Mouse (Mus musculus): ENCODE data around the gene Krt80. TPM values are rescaled to one million over a fixed set of nuclear protein-coding genes. Genes with fewer than 3 reads are reported as not detected.

Gene Krt80
- polyA plus RNA-seq, 1 experiment from 2014 or later = 22.6 TPM

DNA sequence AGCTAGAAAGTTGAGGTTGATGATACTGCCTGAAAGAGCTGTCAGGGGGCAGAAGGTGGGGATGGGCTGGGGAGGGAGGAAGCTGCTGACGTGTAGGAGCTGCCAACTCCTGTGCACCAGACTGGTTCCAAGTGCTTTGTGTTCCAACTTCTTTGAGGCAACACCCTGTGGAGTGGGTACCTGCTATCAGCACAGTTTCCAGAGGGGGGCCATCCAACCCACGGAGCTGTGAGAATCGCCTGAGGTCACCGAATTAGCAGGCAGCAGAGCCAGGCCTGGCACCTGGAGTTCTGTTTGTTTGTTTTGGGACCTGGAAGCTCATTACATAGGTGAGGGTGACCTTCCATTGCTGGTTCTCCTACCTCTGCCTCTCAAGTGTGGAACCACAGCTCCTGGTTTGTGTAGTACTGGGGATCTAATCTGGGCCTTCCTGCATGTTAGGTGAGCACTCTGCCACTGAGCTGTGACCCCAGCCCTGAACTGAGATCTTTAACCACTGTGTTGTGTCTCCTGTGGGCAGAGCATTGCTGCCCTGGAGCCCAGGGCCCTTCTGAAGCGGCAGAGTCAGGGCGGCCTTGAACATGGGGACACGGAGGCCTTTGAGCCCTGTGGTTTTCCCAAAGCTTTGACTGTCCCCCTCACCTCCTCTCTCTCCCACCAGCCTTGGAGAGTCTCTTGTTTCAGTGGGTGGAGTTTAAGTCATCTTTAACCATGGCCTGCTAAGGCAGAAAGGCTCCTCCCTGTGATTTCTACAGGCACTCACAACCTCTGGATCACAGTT lies 4.9 kb downstream of the Krt80 start:
- 58% methylated on average over 7 of the region's 7 CpGs for WGBS
- Histone ChIP-seq H3K4me1 (peaks cover 48% of the 10 kb centered on the region), H3K36me3 (no peaks in the 10 kb centered on the region), H3K9me3 (no peaks in the 10 kb centered on the region; the same call in 1 of the 2 replicates), H3K27me3 (no peaks in the 10 kb centered on the region), H3K9ac (no peak overlapping the region), H3K27ac (peak overlapping the region; percentile 29; the same call in 1 of the 2 replicates), H3K4me2 (no peak overlapping the region), H3K4me3 (no peak overlapping the region)
- ATAC-seq (ENCODE audit: insufficient number of reproducible peaks, low FRiP score, low TSS enrichment, low read depth) = no peak

DNA sequence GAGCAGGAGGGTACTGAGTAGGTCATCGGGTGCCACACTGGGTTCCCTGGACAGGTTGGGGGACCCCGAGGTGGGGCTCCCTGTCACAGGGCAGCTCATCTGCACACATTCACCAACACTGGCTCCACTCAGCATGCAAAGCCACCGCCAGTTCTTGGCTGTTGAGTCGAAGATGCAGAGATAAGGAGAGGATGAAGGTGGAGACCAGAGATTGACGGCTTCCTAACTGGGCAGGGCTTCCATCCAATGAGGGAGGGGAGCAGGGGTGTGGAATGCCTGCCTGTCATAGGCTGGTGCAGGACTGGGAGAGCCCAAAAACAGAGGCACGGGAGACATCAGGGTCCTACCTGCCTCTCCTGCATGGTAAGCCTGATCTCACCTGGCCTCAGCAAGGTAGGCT lies 5.5 kb downstream of the Krt80 start:
- peaks cover 42% of the 10 kb centered on the region for H3K4me1 ChIP-seq
- no peak for ATAC-seq (ENCODE audit: insufficient number of reproducible peaks, low FRiP score, low TSS enrichment, low read depth)
- H3K4me3 ChIP-seq = no peak overlapping the region
- no peak overlapping the region for H3K4me2 ChIP-seq
- no peak overlapping the region for H3K9ac ChIP-seq
- H3K27ac ChIP-seq = no peak overlapping the region; the same call in 1 of the 2 replicates
- 70% methylated on average over 6 of the region's 6 CpGs for WGBS
- H3K9me3 ChIP-seq = no peaks in the 10 kb centered on the region; the same call in 1 of the 2 replicates
- H3K36me3 ChIP-seq = no peaks in the 10 kb centered on the region
- H3K27me3 ChIP-seq = no peaks in the 10 kb centered on the region

DNA sequence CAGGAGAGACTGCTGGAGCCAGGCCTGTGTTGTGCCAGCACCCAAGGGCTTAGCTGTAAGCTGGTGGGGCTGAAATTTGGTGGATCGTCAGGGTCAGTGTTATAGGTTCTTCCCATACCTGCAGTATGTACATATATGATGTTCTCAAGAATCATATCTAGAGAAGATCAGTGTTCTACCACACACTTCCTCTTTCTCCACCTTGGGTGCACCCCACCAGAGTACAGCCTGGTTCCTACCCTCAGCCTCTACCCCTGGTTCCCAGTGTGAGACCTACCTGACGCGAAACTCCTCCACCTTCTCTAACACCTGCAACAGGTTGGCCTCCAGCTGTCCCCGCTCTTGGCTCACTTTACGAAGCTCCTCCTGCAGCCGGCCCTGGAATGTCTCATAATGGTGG lies 6.0 kb downstream of the Krt80 start:
- 77% methylated on average over 6 of the region's 6 CpGs for WGBS
- Histone ChIP-seq H3K27ac (no peak overlapping the region), H3K4me3 (no peak overlapping the region), H3K4me2 (no peak overlapping the region), H3K9me3 (no peaks in the 10 kb centered on the region; the same call in 1 of the 2 replicates), H3K4me1 (peaks cover 37% of the 10 kb centered on the region), H3K36me3 (no peaks in the 10 kb centered on the region), H3K27me3 (no peaks in the 10 kb centered on the region), H3K9ac (no peak overlapping the region)
- no peak for ATAC-seq (ENCODE audit: insufficient number of reproducible peaks, low FRiP score, low TSS enrichment, low read depth)

DNA sequence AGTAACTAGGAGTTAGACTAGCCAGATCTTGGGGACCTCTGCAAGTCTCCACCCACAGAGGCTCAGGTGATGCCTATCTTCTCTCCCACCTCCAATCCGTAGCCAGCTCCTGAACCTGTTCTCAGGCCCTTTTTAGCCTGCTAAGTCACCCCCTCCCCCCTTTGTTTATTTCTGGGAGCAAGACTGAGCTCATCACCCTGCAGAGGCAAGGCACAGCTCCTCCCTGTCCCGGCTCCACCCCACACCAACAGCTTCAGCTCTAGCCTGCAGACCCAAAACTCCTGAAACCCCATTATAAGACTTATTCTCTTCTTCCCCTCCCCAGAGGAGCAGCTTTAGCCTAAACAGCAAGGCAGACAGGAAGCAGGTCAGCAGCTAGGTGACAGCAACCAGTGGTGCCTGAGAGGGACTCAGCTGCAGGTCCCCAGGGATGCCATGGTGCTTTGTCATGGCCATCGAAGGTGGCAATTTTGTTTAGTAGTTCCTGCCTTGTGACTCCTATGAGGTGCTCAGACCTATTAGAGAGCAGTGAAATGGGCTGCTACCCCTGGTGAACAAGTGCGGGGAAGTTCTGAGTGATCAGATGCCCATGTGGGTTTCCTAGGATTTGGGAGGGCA lies 7.5 kb downstream of the Krt80 start:
- no peak for ATAC-seq (ENCODE audit: insufficient number of reproducible peaks, low FRiP score, low TSS enrichment, low read depth)
- Histone ChIP-seq H3K4me2 (no peak overlapping the region), H3K9ac (no peak overlapping the region), H3K9me3 (no peaks in the 10 kb centered on the region; the same call in 1 of the 2 replicates), H3K4me1 (peaks cover 24% of the 10 kb centered on the region), H3K36me3 (no peaks in the 10 kb centered on the region), H3K27ac (no peak overlapping the region), H3K27me3 (no peaks in the 10 kb centered on the region), H3K4me3 (no peak overlapping the region)
- 51% methylated on average over 4 of the region's 4 CpGs for WGBS

DNA sequence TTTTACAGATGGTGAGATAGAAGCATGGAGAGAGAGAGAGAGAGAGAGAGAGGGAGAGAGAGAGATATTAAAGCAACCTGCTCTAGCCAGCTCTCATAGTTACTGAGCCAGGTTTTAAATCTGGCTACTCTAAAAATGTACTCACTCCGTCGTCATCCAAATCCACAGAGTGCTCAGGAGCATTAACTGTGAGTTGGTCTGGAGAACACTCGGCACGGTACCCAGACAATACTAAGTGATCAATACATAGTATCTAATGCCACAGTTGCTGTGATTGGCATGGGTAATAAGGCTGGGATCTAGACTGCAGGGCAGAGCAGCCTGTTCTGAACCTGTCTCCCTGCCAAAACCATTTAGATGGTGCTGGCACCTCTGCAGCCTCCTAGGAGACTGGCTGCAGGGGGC lies 14.6 kb downstream of the Krt80 start:
- ATAC-seq (ENCODE audit: insufficient number of reproducible peaks, low FRiP score, low TSS enrichment, low read depth) = no peak

DNA sequence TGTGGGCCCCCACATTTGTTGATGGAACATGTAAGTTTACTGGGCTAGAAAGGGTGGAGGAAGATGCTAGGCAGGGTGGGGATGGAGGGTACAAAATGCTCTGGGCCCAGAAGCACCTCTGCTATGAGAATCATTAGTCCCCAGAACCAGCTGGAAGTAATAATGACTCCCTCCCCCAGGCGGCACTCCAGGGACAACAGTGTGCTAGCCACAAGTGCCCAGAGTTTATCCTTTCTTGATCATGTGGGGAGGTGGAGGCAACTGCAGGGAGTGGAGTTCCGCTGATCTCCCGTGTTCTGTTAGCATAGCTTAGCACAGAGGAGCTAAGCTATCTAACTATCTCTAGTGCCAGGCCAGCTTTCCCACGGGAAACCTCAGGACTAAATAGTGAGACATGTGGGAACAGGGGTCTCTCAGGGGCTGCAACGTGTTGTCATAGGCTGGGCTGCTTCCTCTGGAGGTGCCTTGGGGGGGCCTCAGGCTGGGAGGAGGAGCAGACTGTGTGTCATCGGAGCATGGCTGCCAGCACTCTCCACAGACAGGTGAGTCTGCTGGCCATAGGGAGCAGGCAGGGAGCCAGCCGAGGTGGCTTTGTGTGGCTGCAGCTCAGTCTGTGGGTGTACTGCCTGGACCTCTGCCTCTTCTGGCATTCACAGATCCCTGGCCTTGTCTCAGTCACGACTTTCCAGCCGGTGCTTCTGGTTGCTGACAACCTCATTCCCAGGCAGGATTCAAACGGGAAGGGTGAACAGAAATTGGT lies 17.1 kb downstream of the Krt80 start:
- Histone ChIP-seq H3K27me3 (peaks cover 3% of the 10 kb centered on the region; the same call in 1 of the 2 replicates), H3K4me1 (peaks cover 18% of the 10 kb centered on the region), H3K36me3 (no peaks in the 10 kb centered on the region), H3K9me3 (no peaks in the 10 kb centered on the region), H3K27ac (no peak overlapping the region), H3K4me2 (no peak overlapping the region), H3K4me3 (no peak overlapping the region), H3K9ac (no peak overlapping the region)
- no peak for ATAC-seq (ENCODE audit: insufficient number of reproducible peaks, low FRiP score, low TSS enrichment, low read depth)
- 37% methylated on average over 10 of the region's 10 CpGs for WGBS

More for the DNA sequence above, 14.6 kb downstream of the Krt80 start:
- H3K27me3 ChIP-seq = peaks cover 3% of the 10 kb centered on the region; the same call in 1 of the 2 replicates
- H3K9me3 ChIP-seq = no peaks in the 10 kb centered on the region
- H3K4me1 ChIP-seq = peaks cover 18% of the 10 kb centered on the region
- no peak overlapping the region for H3K4me3 ChIP-seq
- H3K36me3 ChIP-seq = no peaks in the 10 kb centered on the region
- H3K4me2 ChIP-seq = no peak overlapping the region
- 62% methylated on average over 4 of the region's 4 CpGs for whole genome bisulfite sequencing
- no peak overlapping the region for H3K9ac ChIP-seq
- no peak overlapping the region for H3K27ac ChIP-seq

DNA sequence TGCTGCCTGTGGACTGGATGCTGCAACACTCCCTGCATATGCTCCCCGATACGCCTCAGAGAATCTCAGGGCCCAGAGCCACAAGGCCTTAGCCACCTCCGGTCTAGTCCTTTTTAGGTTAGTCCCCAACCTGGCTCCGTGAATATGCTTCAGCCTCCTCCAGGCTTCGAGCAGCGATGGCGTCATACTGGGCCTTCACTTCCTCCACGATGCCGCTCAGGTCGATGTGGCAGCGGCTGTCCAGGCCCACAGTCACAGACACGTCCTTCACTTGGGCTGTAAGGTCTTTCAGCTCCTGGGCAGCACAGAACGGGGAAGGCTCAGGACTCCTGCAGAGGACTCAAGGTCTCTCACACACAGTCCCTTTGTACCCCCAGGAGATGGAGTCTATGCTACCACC lies 17.9 kb downstream of the Krt80 start:
- Histone ChIP-seq H3K36me3 (no peaks in the 10 kb centered on the region), H3K4me2 (no peak overlapping the region), H3K27me3 (peaks cover 3% of the 10 kb centered on the region; the same call in 1 of the 2 replicates), H3K4me1 (peaks cover 18% of the 10 kb centered on the region), H3K4me3 (no peak overlapping the region), H3K27ac (no peak overlapping the region), H3K9me3 (no peaks in the 10 kb centered on the region), H3K9ac (no peak overlapping the region)
- no peak for ATAC-seq (ENCODE audit: insufficient number of reproducible peaks, low FRiP score, low TSS enrichment, low read depth)
- 77% methylated on average over 13 of the region's 13 CpGs for WGBS

DNA sequence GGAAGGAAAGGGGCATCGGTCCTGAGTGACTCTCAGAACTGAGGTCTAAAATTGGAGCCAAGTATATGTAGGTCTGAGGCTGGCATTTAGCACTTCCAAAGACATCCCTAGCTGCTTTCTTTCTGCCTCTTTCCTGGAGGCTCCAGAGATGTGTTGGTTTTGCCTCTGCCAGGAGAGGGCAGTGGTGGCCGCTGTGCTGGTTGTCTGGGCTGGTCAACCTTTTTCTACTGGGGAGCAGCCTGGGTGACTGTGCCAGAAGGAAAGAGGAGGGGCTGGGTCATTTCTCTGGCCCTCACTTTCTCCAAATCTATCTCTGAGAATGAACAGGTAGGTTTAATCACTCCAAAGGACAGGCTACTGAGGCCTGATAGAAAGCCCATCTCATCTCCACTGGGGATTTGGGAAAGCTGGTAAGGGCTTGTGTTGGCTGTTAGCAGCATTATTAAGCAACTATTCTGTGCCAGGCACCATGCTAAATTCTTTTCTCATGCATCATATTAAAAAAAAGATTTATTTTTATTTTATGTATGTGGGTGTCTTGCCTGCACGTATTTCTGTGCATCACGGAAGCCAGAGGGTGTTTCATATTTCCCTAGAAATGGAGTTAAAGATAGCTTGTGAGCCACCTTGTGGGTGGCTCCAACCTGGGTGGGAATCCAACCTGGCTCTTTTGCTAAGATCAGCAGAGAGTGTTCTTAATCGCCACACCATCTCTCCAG lies 28.0 kb downstream of the Krt80 start:
- no peaks in the 10 kb centered on the region for H3K36me3 ChIP-seq
- no peak overlapping the region for H3K27ac ChIP-seq
- no peak overlapping the region for H3K4me3 ChIP-seq
- no peak overlapping the region for H3K4me2 ChIP-seq
- no peaks in the 10 kb centered on the region for H3K9me3 ChIP-seq
- peaks cover 10% of the 10 kb centered on the region for H3K4me1 ChIP-seq
- no peak for ATAC-seq (ENCODE audit: insufficient number of reproducible peaks, low FRiP score, low TSS enrichment, low read depth)
- H3K27me3 ChIP-seq = no peaks in the 10 kb centered on the region
- WGBS = 62% methylated on average over 5 of the region's 5 CpGs
- no peak overlapping the region for H3K9ac ChIP-seq

DNA sequence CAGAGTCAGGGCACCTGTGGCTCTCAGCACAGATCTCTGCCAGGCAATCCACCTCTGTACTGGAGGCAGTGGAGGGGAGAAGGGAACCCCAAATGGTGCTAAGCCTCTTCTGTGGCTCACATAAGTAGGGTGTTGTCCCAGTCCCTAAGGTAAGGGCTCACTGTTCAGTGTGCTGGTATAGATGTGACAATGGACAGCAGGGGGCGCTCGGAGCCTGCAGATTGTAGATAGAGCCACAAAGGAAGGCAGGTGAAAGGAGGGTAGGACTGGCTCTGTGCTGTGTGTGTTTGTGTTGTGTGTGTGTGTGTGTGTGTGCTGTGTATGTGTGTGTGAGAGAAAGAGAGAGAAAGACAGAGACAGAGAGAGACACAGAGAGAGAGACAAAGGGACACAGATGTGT lies 30.4 kb downstream of the Krt80 start:
- Histone ChIP-seq H3K4me2 (no peak overlapping the region), H3K36me3 (no peaks in the 10 kb centered on the region), H3K4me3 (no peak overlapping the region), H3K27ac (no peak overlapping the region), H3K9ac (no peak overlapping the region), H3K9me3 (no peaks in the 10 kb centered on the region), H3K4me1 (peaks cover 20% of the 10 kb centered on the region), H3K27me3 (peaks cover 6% of the 10 kb centered on the region; the same call in 1 of the 2 replicates)
- ATAC-seq (ENCODE audit: insufficient number of reproducible peaks, low FRiP score, low TSS enrichment, low read depth) = peak; percentile 24; the same call in 1 of the 2 replicates
- 0% methylated on average over 2 of the region's 2 CpGs for WGBS

DNA sequence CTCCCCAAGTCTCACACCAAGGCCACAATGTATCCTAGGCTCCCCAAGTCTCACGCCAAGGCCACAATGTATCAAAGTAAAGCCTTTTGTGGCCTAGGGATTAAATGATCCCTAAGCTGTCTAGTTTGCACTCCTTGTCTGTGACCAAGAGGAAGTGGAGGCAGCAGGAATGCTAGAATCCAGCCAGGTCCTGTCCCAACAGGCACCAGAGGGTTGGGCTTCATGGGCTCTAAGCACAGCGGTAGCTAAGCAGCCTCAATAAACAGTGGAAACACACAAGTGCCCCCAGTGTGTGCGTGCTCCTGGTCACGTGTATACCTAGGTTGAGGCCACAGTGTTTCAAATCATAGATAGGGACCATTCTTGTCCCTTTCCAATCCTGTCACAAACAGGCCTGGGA lies 31.6 kb downstream of the Krt80 start:
- peak overlapping the region; percentile 43; the same call in 1 of the 2 replicates for H3K27ac ChIP-seq
- H3K4me1 ChIP-seq = peaks cover 20% of the 10 kb centered on the region
- no peak overlapping the region for H3K4me2 ChIP-seq
- 55% methylated on average over 4 of the region's 4 CpGs for WGBS
- no peaks in the 10 kb centered on the region for H3K36me3 ChIP-seq
- H3K9ac ChIP-seq = no peak overlapping the region
- ATAC-seq (ENCODE audit: insufficient number of reproducible peaks, low FRiP score, low TSS enrichment, low read depth) = no peak
- H3K4me3 ChIP-seq = no peak overlapping the region
- H3K9me3 ChIP-seq = no peaks in the 10 kb centered on the region
- peaks cover 6% of the 10 kb centered on the region; the same call in 1 of the 2 replicates for H3K27me3 ChIP-seq

DNA sequence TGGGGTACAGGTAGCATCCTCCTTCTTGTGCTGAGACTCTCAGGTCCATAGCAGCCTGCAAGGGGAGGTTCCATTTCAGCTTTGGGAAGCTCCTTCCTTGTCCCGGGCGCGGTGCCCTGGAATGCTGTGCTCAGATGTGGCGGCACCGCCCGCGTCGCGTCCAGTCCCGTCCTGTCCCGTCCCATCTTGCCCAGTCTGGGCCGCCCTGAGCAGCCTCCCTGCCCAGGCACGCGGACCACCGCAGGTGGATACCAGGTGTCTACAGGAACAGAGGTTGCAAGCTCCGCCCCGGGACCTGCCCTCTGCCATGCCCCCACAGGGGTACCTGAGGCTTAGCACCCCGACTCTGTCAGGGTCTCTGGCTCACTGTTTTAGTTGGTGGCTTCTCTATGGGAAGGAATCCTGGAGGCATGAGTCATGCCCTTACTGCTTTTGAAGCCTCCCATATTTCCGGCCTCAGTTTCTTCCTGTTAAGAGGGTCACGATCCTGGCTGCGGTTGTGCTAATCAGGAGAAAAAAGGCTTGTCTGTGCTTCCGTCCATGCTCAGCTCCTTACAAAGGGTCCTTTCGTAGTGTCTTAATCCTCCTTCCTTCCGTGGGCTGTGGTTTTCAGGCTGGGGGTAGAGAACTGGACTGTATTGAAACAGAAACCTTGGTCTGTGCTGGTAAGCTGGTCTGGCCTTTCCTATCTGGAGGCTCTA lies 33.3 kb downstream of the Krt80 start:
- Histone ChIP-seq H3K4me1 (peaks cover 37% of the 10 kb centered on the region), H3K9ac (0 out of 2 replicates have a peak overlapping the region, but pooled peaks have one; percentile 3), H3K36me3 (no peaks in the 10 kb centered on the region), H3K4me3 (no peak overlapping the region), H3K27me3 (peaks cover 6% of the 10 kb centered on the region; the same call in 1 of the 2 replicates), H3K27ac (peak overlapping the region; percentile 72), H3K4me2 (0 out of 2 replicates have a peak overlapping the region, but pooled peaks have one; percentile 14), H3K9me3 (no peaks in the 10 kb centered on the region)
- 41% methylated on average over 24 of the region's 24 CpGs for WGBS
- peak; percentile 46; the same call in 1 of the 2 replicates for ATAC-seq (ENCODE audit: insufficient number of reproducible peaks, low FRiP score, low TSS enrichment, low read depth)
